Mouse (Mus musculus) embryonic facial prominence, embryonic 10.5 days (tissue): Measurements from ENCODE around the gene Btbd9. TPM values are rescaled to one million over a fixed set of nuclear protein-coding genes. Genes with fewer than 3 reads are reported as not detected.

Experiments used
- DNase-seq: peaks from one replicate; pipeline ENCODE4 v3.0.0-alpha.2; 2017; ENCODE audit warnings: low spot score
- H3K27ac ChIP-seq: fragments of 300-500 bp; sonication (generic); replicated peaks from 2 replicates; pipeline ENCODE4 v1.5.1; 2016; ENCODE audit warnings: mild to moderate bottlenecking
- H3K27me3 ChIP-seq: fragments of 300-500 bp; sonication (generic); replicated peaks from 2 replicates; pipeline ENCODE4 v1.6.1; 2016; ENCODE audit warnings: low read depth, mild to moderate bottlenecking; ENCODE audit not compliant: poor library complexity, severe bottlenecking
- H3K36me3 ChIP-seq: fragments of 300-500 bp; sonication (generic); replicated peaks from 2 replicates; pipeline ENCODE4 v1.6.1; 2016; ENCODE audit warnings: mild to moderate bottlenecking, moderate library complexity
- H3K4me1 ChIP-seq: fragments of 300-500 bp; sonication (generic); 2 replicates; pipeline ENCODE4 v1.6.1; 2016
- H3K4me3 ChIP-seq: fragments of 300-500 bp; sonication (generic); 2 replicates; pipeline ENCODE4 v1.5.1; 2016; ENCODE audit warnings: mild to moderate bottlenecking, moderate library complexity
- H3K9me3 ChIP-seq: fragments of 300-500 bp; sonication (generic); 2 replicates; pipeline ENCODE4 v1.6.1; 2016; ENCODE audit warnings: mild to moderate bottlenecking
- WGBS: fragments of 180-500 bp; shearing (Covaris S2); methylation state at CpG from one replicate; pipeline ENCODE4 v1.1.7; 2016; 5-methylcytosine and 5-hydroxymethylcytosine counted together
- polyA plus RNA-seq: library from polyadenylated mRNA; unstranded; fragments of >200 nt; fragmentation: Nextera tagmentation; extraction: Ambion mirVana; gene quantifications from 2 replicates; pipeline ENCODE4 v1.2.1, GENCODE M21; 2016

Gene Btbd9
- polyA plus RNA-seq, 1 experiment from 2014 or later: 58.1 TPM

GRCm38 (mm10) chr17:30261983-30262340 lies 314.3 kb downstream of the Btbd9 start:
- Histone ChIP-seq H3K4me3 (no peak overlapping the region), H3K27ac (no peak overlapping the region), H3K36me3 (peaks cover 5% of the 10 kb centered on the region; the same call in 1 of the 2 replicates), H3K4me1 (peaks cover 42% of the 10 kb centered on the region), H3K9me3 (0 out of 2 replicates have a peak, but pooled peaks cover 3% of the 10 kb centered on the region), H3K27me3 (no peaks in the 10 kb centered on the region)
- DNase-seq: no peak
- 81% methylated on average over 3 of the region's 3 CpGs for WGBS

GRCm38 (mm10) chr17:30261307-30261982 lies 314.8 kb downstream of the Btbd9 start:
- peaks cover 46% of the 10 kb centered on the region for H3K4me1 ChIP-seq
- no peaks in the 10 kb centered on the region for H3K36me3 ChIP-seq
- no peaks in the 10 kb centered on the region for H3K9me3 ChIP-seq
- no peaks in the 10 kb centered on the region for H3K27me3 ChIP-seq
- 84% methylated on average over 10 of the region's 10 CpGs for WGBS
- no peak for DNase-seq
- H3K4me3 ChIP-seq: no peak overlapping the region
- no peak overlapping the region for H3K27ac ChIP-seq

GRCm38 (mm10) chr17:30260641-30261306 lies 315.5 kb downstream of the Btbd9 start:
- H3K4me3 ChIP-seq: no peak overlapping the region
- H3K4me1 ChIP-seq: peaks cover 53% of the 10 kb centered on the region
- no peaks in the 10 kb centered on the region for H3K36me3 ChIP-seq
- H3K27me3 ChIP-seq: no peaks in the 10 kb centered on the region
- no peak for DNase-seq
- no peaks in the 10 kb centered on the region for H3K9me3 ChIP-seq
- H3K27ac ChIP-seq: peak overlapping the region; percentile 19; the same call in 1 of the 2 replicates
- 77% methylated on average over 6 of the region's 6 CpGs for WGBS

GRCm38 (mm10) chr17:30259938-30260337 lies 316.4 kb downstream of the Btbd9 start:
- H3K4me3 ChIP-seq: no peak overlapping the region
- H3K9me3 ChIP-seq: no peaks in the 10 kb centered on the region
- DNase-seq: no peak
- H3K36me3 ChIP-seq: no peaks in the 10 kb centered on the region
- peaks cover 61% of the 10 kb centered on the region for H3K4me1 ChIP-seq
- peak overlapping the region; percentile 11 for H3K27ac ChIP-seq
- 79% methylated on average over 6 of the region's 6 CpGs for WGBS
- no peaks in the 10 kb centered on the region for H3K27me3 ChIP-seq

- 60% methylated on average over 4 of the region's 4 CpGs for WGBS
- Histone ChIP-seq H3K27me3 (no peaks in the 10 kb centered on the region), H3K4me1 (peaks cover 72% of the 10 kb centered on the region), H3K27ac (no peak overlapping the region), H3K36me3 (no peaks in the 10 kb centered on the region), H3K9me3 (no peaks in the 10 kb centered on the region), H3K4me3 (no peak overlapping the region)
- DNase-seq: no peak
These were observed 317.8 kb downstream of the Btbd9 start for GRCm38 (mm10) chr17:30258480-30258879.

- H3K9me3 ChIP-seq: no peaks in the 10 kb centered on the region
- no peak overlapping the region for H3K4me3 ChIP-seq
- H3K27ac ChIP-seq: peak overlapping the region; percentile 60; the same call in 1 of the 2 replicates
- H3K4me1 ChIP-seq: peaks cover 62% of the 10 kb centered on the region
- no peak for DNase-seq
- H3K36me3 ChIP-seq: no peaks in the 10 kb centered on the region
- H3K27me3 ChIP-seq: no peaks in the 10 kb centered on the region
- 72% methylated on average over 8 of the region's 8 CpGs for WGBS
These were observed 320.2 kb downstream of the Btbd9 start for GRCm38 (mm10) chr17:30255928-30256560.

- Histone ChIP-seq H3K27ac (peak overlapping the region; percentile 54), H3K36me3 (no peaks in the 10 kb centered on the region), H3K9me3 (no peaks in the 10 kb centered on the region), H3K4me1 (peaks cover 52% of the 10 kb centered on the region), H3K27me3 (no peaks in the 10 kb centered on the region), H3K4me3 (no peak overlapping the region)
- DNase-seq: no peak
- WGBS: 54% methylated on average over 7 of the region's 7 CpGs
These were observed 322.4 kb downstream of the Btbd9 start for GRCm38 (mm10) chr17:30253924-30254323.

GRCm38 (mm10) chr17:30253028-30253427 lies 323.3 kb downstream of the Btbd9 start:
- H3K27me3 ChIP-seq: no peaks in the 10 kb centered on the region
- H3K36me3 ChIP-seq: no peaks in the 10 kb centered on the region
- 54% methylated on average over 5 of the region's 5 CpGs for WGBS
- H3K9me3 ChIP-seq: no peaks in the 10 kb centered on the region
- no peak overlapping the region for H3K4me3 ChIP-seq
- peaks cover 43% of the 10 kb centered on the region for H3K4me1 ChIP-seq
- DNase-seq: no peak
- no peak overlapping the region for H3K27ac ChIP-seq

- 67% methylated on average over 10 of the region's 10 CpGs for WGBS
- H3K27ac ChIP-seq: peak overlapping the region; percentile 61
These were observed 331.0 kb downstream of the Btbd9 start for GRCm38 (mm10) chr17:30245308-30245706.

GRCm38 (mm10) chr17:30244651-30245307 lies 331.5 kb downstream of the Btbd9 start:
- H3K27ac ChIP-seq: peak overlapping the region; percentile 54; the same call in 1 of the 2 replicates
- no peak overlapping the region for H3K4me3 ChIP-seq
- WGBS: 83% methylated on average over 14 of the region's 14 CpGs
- H3K36me3 ChIP-seq: no peaks in the 10 kb centered on the region
- H3K4me1 ChIP-seq: peaks cover 49% of the 10 kb centered on the region
- DNase-seq: no peak
- no peaks in the 10 kb centered on the region for H3K9me3 ChIP-seq
- H3K27me3 ChIP-seq: no peaks in the 10 kb centered on the region

More at GRCm38 (mm10) chr17:30245308-30245706, 331.0 kb downstream of the Btbd9 start:
- no peaks in the 10 kb centered on the region for H3K9me3 ChIP-seq
- DNase-seq: no peak
- H3K4me1 ChIP-seq: peaks cover 53% of the 10 kb centered on the region
- H3K27me3 ChIP-seq: no peaks in the 10 kb centered on the region
- no peak overlapping the region for H3K4me3 ChIP-seq
- H3K36me3 ChIP-seq: no peaks in the 10 kb centered on the region

- DNase-seq: no peak
- H3K4me1 ChIP-seq: peaks cover 49% of the 10 kb centered on the region
- no peaks in the 10 kb centered on the region for H3K27me3 ChIP-seq
- no peaks in the 10 kb centered on the region for H3K9me3 ChIP-seq
- no peaks in the 10 kb centered on the region for H3K36me3 ChIP-seq
- H3K27ac ChIP-seq: no peak overlapping the region
- WGBS: 84% methylated on average over 7 of the region's 7 CpGs
- H3K4me3 ChIP-seq: no peak overlapping the region
These were observed 332.7 kb downstream of the Btbd9 start for GRCm38 (mm10) chr17:30243540-30243939.

- H3K4me3 ChIP-seq: no peak overlapping the region
- WGBS: 91% methylated on average over 4 of the region's 4 CpGs
- no peaks in the 10 kb centered on the region for H3K9me3 ChIP-seq
- H3K27me3 ChIP-seq: no peaks in the 10 kb centered on the region
- H3K36me3 ChIP-seq: no peaks in the 10 kb centered on the region
- H3K27ac ChIP-seq: no peak overlapping the region
- peaks cover 49% of the 10 kb centered on the region for H3K4me1 ChIP-seq
- no peak for DNase-seq
These were observed 333.6 kb downstream of the Btbd9 start for GRCm38 (mm10) chr17:30242647-30243046.
